Mouse (Mus musculus) frontal cortex, postnatal 25 days (tissue): Measurements from ENCODE around the gene Tcp1.
"Not testable (repeated sequence)": the region's sequence is repeated elsewhere in the genome, so short reads cannot be mapped to it uniquely, and the experiment has no call there.

ENCODE experiments used
- DNase-seq, 2 experiments: peaks; one replicate each; pipeline ENCODE4 v3.0.0; 2022; ENCODE audit warnings: low spot score in 2 of 2

The Tcp1 gene

GRCm38 (mm10) chr17:12915881-12916583, 531 bp downstream of the Tcp1 start, which contains the start of gene Mrpl18:
Mrpl18 (minus strand) TSS chr17:12916345.
- DNase-seq, result peak; percentile 96 to 99

- DNase-seq, result peak in 1 of 2 experiments; percentile 53
Measured at GRCm38 (mm10) chr17:12916588-12917380, 1.3 kb downstream of the Tcp1 start.

DNA sequence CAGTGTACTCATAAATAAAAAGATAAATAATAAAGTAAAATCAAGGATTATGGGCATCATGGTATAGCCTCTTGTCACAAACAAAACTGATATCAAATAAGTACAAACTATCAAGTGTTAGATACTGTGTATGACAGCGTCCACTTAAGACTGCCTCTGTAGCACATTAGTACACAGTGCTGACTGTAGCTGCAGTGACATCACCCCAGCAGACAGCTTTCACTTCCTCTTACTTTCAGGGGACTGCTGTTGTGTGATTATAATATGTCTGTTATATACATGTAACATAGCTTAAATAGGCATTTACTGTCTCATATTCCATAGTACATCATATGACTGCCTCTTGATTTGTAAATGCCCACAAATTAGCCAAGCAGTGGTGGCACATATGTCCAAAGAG, 5.6 kb downstream of the Tcp1 start:
- no peak for DNase-seq

DNA sequence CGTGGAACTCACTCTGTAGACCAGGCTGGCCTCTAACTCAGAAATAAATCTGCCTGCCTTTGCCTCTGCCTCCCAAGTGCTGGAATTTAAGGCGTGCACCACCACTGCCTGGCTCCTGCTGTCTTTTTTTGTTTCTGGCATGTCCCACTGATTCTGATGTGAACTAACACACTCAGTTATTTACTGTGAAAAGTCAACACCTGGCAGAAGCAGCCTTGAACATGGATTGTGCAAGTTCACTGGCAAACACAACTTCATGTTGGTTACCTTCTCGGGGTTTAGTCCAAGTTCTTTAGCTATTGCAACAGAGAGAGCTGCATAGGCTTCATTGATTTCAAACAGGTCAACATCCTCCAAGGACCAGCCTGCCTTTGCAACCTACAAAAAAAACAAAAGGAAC, 9.5 kb downstream of the Tcp1 start:
- no peak for DNase-seq

GRCm38 (mm10) chr17:12925703-12926180, 10.2 kb downstream of the Tcp1 start:
- DNase-seq, result no peak

- not testable (repeated sequence) for DNase-seq
Measured at GRCm38 (mm10) chr17:12931576-12931975, 16.1 kb downstream of the Tcp1 start.

- no peak for DNase-seq
Measured at GRCm38 (mm10) chr17:12935719-12936118, 20.2 kb downstream of the Tcp1 start.

- no peak for DNase-seq
Measured at GRCm38 (mm10) chr17:12937412-12937970, 22.0 kb downstream of the Tcp1 start.

GRCm38 (mm10) chr17:12938077-12938476, 22.6 kb downstream of the Tcp1 start:
- no peak for DNase-seq

DNA sequence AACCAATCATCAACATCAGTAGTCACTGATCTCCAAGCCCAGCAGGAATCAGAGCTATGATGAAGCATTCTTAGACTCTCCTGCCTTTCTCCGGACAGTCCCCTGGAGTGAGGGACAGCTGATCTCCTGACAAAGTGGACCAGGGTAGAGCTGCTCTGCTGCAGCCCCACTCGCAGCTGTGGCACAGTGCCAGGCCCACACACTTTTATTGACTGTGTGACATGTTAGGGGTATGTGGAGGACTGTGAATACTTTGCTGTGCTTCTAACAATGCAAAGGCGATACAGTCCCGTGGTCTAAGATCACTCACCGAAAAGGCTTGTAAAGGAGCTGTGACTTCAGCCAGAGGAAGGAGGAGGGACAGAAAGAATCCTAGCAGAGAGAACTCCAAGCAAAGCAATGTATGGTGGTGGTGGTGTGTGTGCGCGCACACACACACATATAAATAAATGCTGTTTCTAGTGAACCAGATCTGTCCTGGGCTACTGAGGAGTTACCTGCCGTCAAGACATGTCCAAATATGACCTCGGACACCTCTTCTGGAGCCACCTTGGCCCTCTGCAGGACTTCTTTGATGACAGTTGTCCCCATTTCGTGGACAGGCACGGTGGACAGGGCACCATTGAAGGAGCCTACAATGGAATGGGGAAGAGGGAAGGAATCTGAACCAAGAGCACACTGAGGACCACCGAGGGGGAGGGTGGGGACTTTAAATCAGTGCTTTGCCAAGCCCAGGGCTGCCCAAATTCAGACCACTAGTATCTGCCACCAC, 24.1 kb downstream of the Tcp1 start:
- not testable (repeated sequence) for DNase-seq

DNA sequence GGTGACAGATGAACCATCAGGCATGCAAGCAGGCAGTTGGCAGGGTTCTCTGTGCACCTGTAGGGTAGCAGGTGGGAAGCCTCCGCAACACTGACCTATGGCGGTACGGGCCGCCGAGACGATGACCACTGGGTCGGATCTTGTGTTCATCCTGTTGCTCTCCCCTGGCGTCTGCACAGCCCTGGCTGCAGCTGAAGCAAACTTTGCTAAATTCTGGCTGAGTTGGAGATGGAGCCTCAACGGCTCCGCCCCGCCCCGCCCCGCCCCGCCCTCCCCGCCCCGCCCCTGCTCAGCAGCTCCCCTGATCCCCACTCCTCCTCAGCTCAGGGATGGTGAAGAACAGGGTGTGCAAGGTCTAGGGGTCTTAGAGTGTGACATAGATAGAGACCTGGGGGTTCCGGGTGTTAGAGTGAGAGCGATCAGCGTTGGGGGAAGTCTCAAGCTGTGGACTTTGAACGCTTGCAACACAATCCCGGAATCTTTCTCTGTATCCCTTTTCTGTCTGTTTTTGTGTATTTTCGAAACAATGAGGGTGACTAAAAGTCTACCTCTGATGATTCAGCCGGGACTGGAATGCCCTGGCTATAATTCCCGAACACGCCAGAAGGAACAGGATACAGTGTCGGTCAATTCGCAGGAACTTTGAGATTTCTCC, 24.8 kb downstream of the Tcp1 start, which contains the start of gene Acat3:
TSS of gene Acat3 (minus strand) at position 450 of the 655 bp plus-strand sequence.
- DNase-seq, result no peak

DNA sequence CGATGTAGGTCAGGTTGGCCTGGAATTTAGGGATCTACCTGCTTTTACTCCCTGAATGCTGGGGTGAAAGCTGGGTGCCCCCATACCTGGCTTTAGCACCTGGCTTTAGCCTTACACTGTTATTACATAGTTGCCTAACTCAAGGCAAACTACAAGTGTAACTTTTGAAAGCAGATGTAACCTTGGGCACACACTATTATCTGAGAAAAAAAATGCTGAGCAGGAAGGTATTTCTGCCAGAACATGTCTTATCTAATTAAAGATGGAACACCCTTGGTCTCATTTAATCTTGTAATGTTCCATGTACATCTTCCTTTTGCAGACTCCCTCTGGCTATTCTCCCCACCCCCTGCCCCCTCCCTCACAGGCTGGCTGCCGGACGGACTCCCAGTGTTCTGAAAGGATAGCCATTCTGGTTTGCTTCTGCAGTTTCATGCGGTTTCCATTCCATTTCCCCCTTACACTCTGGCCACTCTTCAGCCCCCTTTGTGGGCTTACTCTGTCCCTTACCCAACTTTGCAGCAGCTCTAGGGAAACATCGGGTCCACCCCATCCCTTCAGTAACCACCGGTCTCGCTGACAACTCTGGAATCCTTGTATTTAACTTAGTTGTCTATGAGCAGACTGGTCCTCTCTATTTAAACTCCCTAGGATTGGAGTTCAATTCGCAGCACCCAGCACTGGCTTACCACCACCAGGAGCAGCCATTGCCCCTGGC, 26.2 kb downstream of the Tcp1 start:
- no peak for DNase-seq

DNA sequence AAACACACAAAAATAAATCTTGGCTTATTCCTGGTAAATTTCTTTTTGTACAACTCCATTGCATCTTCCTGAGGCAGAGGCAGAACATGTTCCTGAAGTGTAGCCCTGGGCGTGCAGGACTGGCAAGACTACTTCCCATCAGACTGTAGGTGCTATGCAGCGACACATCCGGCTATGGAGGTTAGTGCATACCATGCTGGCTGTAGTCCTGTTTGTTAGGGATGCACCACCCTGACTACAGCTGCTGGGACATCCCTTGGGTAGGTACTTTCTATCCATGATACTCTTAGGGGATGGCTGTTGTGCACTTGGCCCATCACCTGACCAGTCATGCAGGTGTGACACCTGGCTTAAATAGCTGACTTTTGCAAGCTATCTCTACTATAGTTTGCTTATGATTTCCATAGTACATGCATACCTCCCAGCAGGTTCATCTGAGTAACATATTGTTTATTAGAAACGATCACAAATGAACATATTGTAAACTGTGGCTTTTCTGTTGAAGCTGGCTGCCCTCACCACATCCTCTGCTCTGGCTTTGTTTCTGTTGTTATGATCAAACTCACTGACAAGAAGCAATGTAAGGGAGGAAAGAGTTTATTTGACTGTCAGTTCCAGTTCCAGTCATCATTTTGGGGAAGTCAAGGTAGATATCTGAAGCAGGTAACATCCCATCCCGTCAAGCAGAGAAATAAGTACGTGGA, 27.1 kb downstream of the Tcp1 start:
- DNase-seq, result no peak

GRCm38 (mm10) chr17:12949669-12950068, 34.2 kb downstream of the Tcp1 start:
- DNase-seq, result no peak

GRCm38 (mm10) chr17:12956664-12957063, 41.2 kb downstream of the Tcp1 start:
- no peak for DNase-seq

DNA sequence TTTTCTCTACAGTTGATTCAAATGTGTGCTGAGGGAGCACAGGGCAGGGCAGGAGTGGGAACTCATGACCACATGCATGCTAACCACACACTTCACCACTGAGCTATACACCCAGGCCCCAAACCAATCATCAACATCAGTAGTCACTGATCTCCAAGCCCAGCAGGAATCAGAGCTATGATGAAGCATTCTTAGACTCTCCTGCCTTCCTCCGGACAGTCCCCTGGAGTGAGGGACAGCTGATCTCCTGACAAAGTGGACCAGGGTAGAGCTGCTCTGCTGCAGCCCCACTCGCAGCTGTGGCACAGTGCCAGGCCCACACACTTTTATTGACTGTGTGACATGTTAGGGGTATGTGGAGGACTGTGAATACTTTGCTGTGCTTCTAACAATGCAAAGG, 43.9 kb downstream of the Tcp1 start:
- not testable (repeated sequence) for DNase-seq

DNA sequence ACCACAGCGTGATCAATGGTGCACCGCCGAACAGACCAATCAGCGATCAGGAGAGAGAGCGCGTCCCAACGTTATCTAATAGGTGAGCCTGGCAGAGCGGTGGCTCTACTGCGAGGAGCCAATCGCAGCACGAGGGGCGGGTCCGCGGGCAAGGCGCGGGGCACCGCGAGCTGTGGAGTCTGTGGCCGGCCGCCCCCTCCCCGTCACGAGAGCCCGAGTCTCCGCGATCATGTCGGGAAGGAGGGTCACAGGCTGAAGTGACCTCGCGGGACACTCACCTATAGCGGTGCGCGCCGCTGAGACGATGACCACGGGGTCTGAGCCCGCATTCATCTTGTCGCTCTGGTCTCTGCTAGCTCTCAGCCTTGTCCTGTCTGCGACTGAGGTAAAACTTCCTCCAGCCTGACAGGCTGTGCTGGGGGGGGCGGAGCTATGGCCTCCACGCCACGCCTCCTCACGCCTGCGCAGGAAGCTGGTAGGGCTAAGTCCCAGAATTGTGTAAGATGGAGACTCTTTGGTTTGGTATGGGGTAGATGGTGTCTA, 44.9 kb downstream of the Tcp1 start, which contains the start of gene Acat2:
TSS of gene Acat2 (minus strand) at position 417 of the 543 bp plus-strand sequence.
- DNase-seq, result peak; percentile 88 to 92

DNA sequence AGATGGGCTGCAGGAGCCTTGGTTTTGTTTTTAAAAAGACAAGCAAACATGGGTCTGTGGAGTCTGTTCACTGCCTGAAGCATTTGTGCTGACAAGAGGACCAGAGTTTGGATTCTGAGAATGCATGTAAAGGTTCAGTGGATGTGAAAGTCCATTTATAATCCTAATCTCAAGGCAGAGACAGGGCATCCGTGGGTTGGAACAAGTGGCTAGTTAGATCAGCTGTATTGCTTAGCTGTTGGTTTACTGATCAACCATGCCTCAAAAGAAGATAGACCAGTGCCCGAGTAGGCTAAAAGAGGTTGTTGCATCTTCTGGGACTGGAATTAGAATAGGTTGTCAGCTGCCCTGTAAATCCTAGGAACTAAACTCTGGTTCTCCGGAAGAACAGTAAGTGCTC, 48.0 kb downstream of the Tcp1 start:
- no peak for DNase-seq

DNA sequence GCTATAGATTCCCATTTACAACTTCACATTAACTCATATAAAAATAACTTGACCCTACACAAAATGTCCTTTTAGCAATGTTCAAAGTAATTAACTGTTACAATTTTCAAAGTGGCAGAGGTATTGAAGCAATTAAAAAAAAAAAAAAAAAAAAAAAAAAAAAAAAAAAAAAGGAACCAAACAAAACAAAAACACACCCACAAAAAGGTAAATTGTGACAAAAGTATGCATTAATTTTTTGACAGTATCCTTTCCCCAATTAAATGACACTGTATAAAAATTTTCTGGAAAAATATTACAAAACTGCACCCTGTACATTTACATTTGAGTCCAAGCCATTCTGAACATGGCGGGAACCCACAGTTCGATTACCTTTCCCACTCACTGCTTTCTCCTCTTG, 51.7 kb downstream of the Tcp1 start:
- DNase-seq, result no peak

DNA sequence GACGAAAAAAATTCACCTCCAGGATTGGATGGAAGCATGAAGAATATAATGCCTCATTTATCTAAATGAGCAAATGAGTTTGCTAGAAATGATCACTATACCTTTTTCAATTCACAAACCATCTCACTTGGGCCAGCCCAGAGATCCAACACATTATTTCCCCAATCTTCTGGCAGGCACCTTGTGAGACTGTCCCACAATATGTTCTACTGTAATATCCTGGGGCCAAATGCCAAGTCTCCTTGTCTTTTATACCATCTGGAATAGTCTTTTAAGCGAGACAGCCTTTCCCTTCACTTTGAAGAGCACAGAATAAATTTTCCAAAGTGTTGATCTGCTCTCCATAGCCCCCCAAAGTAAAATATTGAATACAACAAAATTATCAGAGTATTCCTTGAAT, 58.4 kb downstream of the Tcp1 start:
- DNase-seq, result no peak
